Mouse (Mus musculus) activated CD4-positive, CD25-positive, alpha-beta regulatory T cell, adult 9 weeks (primary cell): ENCODE measurements around the gene Ctbp2. TPM values are rescaled to one million over a fixed set of nuclear protein-coding genes. Genes with fewer than 3 reads are reported as not detected.

Experiments used
- polyA plus RNA-seq: library from polyadenylated mRNA; unstranded; fragments of 100-300 nt; shearing (Covaris generic); gene quantifications from one replicate; pipeline ENCODE4 v1.2.1, GENCODE M21; 2017

Gene Ctbp2
- polyA plus RNA-seq, result 1.3 TPM

GRCm38 (mm10) chr7:133123999-133124700 is at the start of gene Ctbp2:
Gene Ctbp2 (minus strand): TSS chr7:133124354.

GRCm38 (mm10) chr7:133123244-133123998 is 733 bp downstream of the Ctbp2 start, which contains the start of gene Fgfr2:
Gene Fgfr2 (minus strand): TSS chr7:133123350.

Other genes with a start within 250 kb of the Ctbp2 start
- gene Zranb1, start 193.2 kb downstream of the Ctbp2 start, polyA plus RNA-seq, result 5.1 TPM
- not detected for gene Fgfr2, start 1.0 kb downstream of the Ctbp2 start, polyA plus RNA-seq